Mouse (Mus musculus): ENCODE results near the gene Hdgfl2. TPM values are rescaled to one million over a fixed set of nuclear protein-coding genes. Genes with fewer than 3 reads are reported as not detected.

Gene Hdgfl2
- total RNA-seq, 2 experiments from 2014 or later = 36.5 to 144 TPM

DNA sequence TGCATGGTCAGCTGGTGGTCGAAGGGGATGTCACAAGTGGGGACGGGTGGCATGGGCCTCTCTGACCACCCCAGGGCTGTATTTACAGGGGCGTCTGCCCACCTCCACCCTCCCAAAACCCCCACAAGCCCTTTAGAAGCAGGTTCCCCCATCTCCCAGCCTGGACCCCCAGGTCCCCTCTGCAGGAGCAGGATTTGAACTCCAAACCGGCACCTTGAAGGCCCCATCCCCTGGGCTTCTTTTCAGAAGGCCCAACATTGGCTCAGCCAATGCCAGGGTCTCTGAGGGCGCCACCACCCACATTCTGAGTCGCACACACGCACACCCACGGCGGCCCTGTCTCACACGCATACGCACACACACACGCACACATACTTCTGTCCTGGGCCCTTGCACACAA is 43.7 kb downstream of the Hdgfl2 start:
- no peak for ATAC-seq (replicated peaks; ENCODE audit: low FRiP score, poor library complexity, severe bottlenecking)

DNA sequence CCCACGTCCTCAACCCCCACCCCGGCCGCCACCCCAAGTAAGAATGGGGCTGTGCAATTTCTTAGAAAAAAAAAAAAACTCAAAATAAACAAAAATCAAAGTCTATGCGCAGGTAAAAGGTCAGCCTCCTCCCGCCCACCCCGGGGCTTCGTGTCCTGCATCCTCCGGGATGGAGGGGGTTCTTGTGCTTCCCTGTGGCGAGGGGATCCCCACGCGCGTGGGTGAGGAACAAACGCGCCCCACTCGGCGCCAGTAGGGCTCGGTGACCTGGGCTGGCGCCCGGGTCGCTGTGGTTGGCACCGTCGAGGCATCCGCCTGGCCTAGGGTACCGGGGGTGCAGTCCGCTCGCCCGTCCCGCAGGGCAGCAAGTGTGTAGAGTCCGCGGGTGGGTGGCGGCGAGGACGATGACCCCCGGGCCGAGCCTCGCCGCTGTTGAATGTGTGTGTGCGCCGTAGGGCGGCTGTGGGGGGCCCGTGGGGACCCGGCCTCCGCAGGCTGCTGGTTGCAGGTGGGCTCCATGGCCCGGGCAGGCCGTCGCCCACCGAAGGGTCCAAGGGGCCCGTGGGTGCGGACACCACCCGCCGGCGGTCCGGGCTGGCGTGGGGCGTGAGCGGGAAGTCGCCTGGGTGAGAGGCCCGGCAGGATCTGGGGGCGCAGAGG is 44.4 kb downstream of the Hdgfl2 start:
- ATAC-seq (replicated peaks; ENCODE audit: low FRiP score, poor library complexity, severe bottlenecking) = no peak

DNA sequence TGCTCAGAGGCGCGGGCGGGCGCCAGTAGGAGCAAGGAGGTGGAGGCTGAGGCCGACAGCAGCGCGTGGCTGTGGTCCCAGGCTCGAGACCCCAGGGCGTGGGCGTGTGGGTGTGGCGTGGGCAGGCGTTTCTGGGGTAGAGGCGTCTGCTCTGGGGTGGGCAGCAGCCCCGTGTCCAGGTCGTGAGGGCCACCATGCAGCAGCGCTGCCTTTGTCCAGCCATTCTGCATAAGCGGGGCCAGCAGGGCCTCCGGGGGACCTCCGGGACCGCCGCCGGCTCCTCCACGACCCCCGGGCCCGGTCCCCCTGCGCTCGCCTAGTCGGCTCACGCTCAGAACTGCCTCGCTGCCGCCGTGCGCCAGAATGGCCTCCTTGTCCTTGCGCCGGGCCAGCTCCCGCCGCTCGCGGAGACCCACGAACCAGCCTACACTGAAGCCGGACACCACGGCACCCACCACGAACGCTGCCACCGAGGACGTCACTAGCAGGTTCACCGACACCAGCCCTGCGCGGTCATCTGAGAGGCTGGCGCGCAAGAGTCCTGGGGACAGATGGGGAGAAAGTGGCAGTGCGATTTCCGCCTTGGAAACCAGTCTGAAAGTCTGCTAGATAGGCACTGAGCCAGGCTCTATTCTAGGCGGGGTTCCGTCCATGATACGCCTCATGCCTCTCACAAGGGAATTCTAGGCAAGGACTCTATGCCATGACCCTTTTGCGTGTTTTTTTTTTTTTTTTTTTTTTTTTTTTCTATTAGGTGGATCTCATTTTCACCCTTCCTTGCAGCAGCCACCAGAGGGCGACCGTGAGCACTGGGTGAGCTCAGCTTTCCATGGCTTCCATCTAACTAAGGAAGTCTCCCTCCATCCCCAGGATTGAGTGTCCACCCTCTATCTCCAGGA is 45.2 kb downstream of the Hdgfl2 start:
- 0 out of 2 replicates have a peak, but pooled peaks have one; percentile 53 for ATAC-seq (replicated peaks; ENCODE audit: low FRiP score, poor library complexity, severe bottlenecking)

DNA sequence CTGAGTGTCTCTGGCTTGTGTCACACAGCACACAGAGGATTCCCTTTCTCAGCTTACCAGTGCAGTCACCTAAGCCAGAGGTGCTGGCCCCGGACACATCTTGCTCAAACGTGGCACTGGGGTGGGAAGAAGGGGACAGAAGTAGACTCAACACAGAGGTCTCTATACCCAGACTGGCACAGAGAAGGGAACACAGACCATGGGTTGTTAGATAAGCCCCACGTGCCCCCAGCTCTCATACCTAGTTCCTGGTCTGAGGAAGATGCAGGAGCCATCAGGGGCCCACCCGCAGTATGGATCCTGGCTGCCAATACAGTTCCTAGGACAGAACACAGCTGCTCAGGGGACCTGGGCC is 45.8 kb downstream of the Hdgfl2 start:
- ATAC-seq (replicated peaks; ENCODE audit: low FRiP score, poor library complexity, severe bottlenecking) = no peak

DNA sequence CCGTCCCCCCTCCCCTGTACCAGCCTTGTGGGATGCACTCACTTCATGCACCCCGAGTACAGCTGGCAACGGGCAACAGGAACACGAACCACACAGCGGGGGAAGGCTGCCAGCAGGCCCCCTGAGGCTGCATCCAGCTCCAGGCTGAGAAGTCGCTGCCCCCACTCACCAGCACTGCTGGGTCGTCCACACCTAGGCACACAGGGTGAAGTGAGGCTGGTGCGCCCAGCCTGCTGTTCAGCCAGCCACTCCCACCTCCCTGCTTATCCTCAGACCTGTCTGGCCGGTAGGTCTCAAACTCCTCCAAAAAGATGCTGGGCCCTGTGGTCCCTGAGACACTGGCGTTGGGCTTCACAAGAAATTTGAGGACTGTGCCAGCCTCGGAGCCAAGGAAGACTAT is 46.7 kb downstream of the Hdgfl2 start:
- ATAC-seq (replicated peaks; ENCODE audit: low FRiP score, poor library complexity, severe bottlenecking) = 0 out of 2 replicates have a peak, but pooled peaks have one; percentile 11

DNA sequence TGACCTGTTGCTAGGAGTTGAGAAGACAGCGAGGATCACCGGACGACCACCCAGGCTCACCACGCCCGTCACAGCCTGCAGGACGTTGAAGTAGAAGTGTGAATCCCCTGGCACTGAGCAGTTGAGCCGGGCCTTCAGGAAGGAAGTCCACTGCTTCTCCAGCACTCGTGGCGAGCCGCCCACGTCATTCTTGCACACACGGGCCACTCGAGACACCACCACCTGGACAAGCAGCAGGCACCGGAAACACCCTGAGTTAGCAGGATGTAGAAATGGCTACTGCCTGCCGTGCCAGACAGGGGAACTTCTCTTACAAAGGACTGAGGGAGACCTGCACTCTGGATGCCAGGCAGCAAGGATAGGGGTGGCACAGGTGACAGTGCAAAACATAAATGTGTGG is 48.8 kb downstream of the Hdgfl2 start:
- ATAC-seq (replicated peaks; ENCODE audit: low FRiP score, poor library complexity, severe bottlenecking) = no peak

DNA sequence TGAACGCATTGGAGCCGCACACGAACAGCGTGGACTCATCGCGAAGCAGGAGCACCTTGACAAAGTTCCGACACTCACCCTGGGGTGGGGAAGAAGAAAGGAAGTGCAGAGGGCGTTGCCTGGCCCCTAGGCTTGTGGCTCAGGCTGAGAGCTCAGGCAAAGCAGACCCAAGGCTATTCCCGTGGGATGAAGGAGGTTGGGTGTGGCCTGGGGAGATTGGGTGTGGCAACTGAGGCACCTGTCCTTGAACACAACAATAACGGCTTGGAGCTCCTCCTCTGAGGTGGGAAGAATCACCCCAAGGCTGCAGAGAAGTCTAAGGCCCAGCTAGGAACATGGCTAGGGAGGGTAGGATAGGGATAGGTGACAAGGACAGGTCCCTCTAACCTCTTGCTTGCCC is 51.7 kb downstream of the Hdgfl2 start:
- ATAC-seq (replicated peaks; ENCODE audit: low FRiP score, poor library complexity, severe bottlenecking) = no peak

DNA sequence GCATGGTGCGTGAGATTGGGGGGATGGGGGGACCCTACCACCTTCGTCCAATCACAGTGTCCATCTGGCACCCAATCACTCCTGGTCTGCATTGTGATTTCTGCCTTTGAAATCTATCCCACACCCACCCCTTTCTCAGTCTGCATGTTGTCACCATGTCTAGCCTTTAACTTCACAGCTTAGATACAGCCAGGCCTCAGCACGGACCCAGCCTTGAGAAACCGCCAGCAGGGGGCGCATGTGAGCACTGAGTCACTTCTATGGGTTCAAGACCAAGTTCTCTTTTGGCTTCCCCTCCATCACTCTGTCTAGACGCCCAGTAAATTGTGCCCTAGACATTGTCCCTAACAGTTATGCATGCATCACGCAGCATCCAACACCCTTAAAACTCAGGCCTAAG is 52.4 kb downstream of the Hdgfl2 start:
- peak; percentile 35; the same call in 1 of the 2 replicates for ATAC-seq (replicated peaks; ENCODE audit: low FRiP score, poor library complexity, severe bottlenecking)

DNA sequence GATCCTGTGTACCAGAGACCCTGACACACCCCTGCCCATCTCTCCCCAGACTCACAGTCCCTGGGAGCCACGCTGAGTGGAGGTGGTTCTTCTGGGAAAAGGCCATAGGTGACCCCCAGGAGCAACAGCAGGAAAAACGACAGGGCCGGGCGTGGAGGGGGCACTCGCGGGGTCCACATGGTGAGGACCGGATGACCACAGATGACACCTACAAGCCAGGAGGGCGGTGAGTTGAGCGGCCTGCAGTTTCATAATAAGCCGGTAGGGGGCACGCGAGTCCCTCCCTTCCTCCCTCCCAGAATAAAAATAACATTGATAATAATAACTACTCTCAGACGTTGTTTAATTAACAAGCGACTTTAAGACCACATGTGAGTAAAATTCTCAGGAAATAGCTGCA is 53.2 kb downstream of the Hdgfl2 start:
- peak; percentile 53; the same call in 1 of the 2 replicates for ATAC-seq (replicated peaks; ENCODE audit: low FRiP score, poor library complexity, severe bottlenecking)

DNA sequence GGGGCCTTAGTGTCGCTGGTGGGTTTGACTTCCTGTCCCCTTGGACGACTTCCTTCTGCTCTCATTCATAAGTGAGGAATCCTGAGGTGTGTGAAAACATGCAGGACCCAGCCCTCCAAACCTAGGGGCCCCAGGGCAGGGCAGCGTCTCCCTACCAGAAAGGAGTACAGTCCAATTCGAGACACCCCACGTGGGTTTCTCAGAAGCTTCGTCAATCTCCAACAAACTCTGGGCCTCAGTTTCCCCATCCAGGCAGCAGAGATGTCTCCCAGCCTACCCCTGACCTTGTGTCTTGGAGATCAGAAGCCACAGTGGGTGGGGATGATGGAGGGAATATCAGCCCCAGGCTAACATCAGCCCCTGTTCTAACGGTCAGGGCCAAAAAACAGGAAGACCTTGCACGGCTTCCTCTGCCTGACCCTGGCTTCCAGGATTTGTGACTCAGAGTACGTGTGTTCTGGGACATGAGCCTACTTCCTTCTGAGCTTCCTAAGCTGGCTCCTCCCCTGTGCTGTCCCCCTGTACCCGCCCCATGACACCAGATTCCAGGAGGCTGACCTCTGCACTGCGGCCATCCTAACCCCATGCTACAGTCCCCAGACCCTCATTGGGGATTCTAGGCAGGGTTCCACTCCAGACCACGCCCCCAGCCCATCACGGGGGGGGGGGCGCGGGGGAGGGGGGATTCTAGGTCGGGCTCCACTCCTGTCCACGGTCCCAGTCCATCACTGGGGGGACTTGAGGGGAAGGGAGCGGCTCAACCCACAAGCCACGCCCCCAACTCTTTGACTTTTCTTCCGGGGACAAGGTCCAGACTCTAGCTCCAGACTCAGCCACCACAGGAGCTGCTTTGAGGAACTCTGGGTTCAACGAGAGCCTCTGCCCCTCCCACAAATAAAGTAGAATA is 54.3 kb downstream of the Hdgfl2 start:
- no peak for ATAC-seq (replicated peaks; ENCODE audit: low FRiP score, poor library complexity, severe bottlenecking)

DNA sequence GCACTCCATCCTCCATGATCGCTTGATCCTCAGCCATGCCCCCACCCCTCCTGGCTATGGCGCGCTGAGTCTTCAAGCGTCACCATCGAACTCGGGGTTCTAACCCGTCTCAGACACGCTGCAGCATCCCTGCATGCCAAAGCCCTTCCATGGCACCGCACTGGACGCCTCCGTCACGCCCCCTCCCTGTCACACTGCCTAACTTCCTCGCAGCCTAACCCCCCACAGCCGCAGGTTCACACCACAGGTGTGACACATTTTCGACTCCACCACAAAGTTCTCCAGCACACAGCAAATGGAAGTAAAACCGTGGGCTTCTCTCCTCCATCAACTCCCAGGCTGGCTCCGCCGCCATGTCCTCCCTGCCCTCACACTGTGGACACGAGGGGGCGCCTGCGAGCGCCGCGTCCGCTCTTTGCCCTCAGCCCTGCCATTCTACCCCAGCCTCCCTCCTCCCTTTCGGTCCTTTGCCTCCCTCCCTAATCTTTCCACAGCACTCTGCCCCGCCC is 55.1 kb downstream of the Hdgfl2 start:
- ATAC-seq (replicated peaks; ENCODE audit: low FRiP score, poor library complexity, severe bottlenecking) = peak; percentile 66

DNA sequence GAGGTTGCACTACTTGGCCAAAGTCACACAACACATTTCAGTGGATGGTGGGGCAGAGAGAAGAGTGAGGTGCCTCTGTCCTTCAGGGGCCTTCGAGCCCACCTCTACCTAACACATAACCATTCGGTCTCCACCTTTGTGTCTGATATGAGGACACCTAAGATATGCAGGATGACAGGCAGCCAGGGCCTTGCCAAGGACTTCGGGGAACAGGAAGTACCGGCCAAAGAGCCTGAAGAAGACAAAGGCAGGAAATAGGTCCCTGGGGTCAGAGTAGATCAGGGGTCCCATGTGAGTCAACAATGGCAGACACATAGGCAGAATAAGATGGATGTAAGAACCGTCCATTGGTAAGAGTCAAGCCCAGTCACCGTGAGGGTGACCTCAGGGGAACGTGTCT is 57.1 kb downstream of the Hdgfl2 start:
- no peak for ATAC-seq (replicated peaks; ENCODE audit: low FRiP score, poor library complexity, severe bottlenecking)

DNA sequence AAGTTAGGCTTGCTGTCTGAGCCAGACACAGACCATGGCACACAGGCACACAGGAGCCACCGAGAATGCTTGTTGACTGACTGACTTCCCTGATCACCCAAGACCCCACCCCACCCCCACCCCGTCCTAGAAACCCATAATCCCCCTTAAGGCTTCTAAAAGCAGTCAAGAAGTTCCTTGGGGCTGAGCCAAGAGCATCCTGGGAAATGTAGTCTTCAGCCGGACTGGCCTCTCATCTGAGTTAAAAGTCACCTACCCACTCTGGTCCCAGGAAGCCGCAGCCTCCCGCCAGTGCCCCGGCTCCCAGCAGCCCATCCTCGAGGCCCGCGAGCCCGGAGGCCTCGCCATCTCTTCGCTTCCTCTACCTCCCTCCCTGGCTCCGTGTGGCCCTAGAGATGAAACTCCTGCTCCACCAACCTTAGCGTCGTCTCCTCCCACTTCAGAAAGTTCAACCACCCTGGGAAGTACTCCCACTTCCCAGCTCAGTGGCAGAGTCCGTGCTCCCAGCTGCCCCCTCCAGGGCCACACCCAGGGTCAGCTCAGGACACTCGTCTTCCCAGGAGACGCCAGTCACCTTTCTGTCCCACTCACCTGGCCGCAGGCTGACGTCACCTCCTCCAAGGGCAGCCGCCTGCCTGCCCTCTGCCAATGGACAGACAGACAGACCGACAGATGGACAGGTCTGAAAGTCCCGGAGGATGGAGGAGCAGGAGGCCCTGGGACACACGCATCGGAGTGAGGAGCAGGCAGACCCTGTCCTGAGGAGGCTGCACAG is 58.6 kb downstream of the Hdgfl2 start:
- no peak for ATAC-seq (replicated peaks; ENCODE audit: low FRiP score, poor library complexity, severe bottlenecking)

DNA sequence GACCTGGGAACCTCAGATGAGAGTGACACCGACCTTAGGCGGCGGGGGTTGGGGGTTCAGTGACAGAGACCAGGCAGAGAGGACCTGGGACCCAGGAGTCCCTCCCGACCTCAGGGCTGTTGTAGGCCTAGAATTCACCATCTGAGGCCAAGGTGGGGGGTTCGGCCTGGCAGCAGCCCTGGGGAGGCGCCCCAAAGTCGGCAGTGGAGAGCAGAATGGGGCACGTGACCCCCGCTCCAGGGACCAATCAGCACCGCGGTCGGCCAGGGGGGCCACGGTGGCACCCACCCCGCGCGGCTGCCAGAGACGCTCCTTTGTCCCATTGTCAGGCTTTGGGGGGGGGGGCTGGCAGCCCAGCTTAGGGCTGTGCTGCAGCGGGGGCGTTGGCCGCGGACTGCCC is 59.9 kb downstream of the Hdgfl2 start:
- no peak for ATAC-seq (replicated peaks; ENCODE audit: low FRiP score, poor library complexity, severe bottlenecking)

DNA sequence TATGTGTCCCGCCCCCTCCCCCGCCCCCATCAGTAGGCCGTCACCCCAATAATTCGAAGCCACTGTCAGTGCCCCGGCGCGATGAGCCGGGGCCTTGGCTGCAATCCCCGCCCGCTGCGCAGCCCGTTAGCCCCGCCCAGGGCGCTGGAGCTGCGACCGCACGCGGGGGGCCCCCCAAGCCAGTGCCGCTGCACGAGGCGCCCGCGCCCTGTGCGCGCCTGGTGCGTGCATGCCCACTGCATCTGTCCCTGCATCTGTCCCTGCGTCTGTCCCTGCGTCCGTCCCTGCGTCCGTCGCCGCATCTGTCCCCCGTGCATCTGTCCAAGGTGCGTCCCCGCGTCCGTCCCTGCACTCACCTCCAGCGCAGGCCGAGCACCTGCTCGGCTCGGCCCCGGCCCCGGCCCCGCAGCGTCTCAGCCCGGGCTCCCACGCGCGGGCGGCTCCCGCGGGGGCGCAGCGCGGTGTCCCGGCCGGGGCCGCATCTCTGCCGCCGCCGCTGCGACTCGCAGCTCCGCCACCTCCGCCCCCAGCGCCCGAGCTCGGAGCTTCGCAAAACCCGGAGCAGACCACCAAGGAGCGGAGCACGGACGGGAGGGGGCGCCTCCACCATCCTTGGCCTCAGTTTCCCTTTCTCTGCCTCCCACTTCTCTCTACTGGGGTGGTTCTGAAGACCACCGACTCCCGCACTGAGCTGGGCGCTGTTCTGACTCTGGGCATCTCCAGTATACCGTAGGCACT is 60.6 kb downstream of the Hdgfl2 start, which contains the start of gene Sema6b:
Sema6b (minus strand) TSS at position 486 of the 738 bp plus-strand sequence.
- ATAC-seq (replicated peaks; ENCODE audit: low FRiP score, poor library complexity, severe bottlenecking) = no peak

DNA sequence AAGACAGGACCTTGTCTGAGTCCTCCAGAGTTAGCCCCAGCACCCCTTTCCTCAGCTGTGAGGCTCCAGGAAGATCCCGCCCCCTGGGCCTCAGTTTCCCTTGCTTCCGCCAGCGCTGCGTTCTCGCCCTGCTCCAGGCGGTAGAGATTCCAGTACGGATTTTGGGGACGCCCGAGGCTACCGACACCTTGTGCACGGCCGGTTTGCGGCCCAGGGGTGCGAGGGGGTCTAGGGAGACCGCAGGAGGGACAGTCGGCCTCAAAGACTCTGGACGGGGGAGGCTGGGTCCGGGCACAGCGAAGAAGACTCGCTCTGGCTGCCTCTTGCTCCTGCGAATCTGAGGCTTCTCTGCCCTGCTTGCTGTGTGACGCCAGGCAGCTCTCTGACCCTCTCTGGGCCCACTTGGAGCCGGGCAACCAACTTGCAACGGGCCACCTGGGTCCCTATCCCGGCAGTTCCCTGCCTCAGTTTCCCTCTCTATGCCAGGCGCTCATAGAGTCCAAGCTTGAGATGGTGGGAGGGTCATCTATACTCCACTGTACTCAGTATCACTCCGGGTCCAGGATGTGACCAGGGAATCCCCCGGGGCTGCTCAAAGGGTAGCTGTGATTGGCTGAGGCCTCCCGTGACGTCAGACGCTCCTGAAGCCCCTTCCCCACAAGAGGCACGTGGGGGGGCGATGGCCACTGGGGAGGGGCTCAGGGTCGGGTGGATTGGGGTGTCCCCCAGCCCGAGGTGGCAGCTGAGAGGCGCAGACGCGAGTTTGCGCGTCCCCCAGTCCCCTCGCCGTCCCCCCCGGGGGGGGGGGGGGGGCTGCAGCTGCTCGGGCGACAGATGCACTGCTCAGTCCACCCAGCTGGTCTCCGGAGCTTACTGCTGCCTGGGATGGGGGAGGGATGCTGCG is 62.5 kb downstream of the Hdgfl2 start:
- no peak for ATAC-seq (replicated peaks; ENCODE audit: low FRiP score, poor library complexity, severe bottlenecking)

DNA sequence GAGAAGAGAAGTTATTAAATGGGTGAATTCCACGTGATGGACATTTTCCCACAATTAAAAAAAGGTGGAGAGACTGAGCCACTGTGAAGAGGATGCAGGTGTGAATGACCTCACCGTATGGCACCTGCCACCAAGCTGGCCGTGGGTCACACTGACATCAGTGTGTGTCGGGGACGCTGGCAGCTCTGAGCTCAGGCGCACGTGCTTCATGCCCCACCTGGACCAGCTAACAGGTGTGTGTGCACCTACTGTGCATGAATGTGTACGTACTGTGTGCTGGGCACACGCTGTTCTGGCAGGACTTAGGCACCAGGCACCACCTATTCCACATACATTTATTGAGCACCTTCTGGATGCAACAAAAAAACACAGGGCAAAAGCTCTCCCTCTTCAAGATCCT is 65.1 kb downstream of the Hdgfl2 start:
- no peak for ATAC-seq (replicated peaks; ENCODE audit: low FRiP score, poor library complexity, severe bottlenecking)

DNA sequence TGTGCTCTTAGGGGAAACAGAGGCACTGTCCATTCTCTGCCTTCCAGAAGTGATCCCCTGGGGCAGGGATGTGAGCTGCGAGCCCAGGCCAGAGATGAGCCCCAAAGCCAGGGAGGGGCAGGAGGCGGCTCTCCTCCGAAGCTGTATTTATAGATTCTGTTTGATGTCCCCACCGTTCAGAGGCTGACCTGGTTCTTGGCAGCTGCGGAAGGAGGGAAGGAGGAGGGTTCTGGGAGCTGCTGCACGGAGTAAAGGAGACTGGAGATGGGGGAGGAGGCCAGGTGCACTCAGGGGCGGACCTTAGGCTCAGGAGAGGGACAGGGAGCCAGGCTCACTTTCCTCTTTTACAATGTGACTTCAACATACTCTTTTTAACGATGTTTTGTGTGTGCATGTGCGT is 66.7 kb downstream of the Hdgfl2 start:
- no peak for ATAC-seq (replicated peaks; ENCODE audit: low FRiP score, poor library complexity, severe bottlenecking)
